Mouse (Mus musculus): ENCODE data around the gene Slc9a2. TPM values are rescaled to one million over a fixed set of nuclear protein-coding genes. Genes with fewer than 3 reads are reported as not detected.

Gene Slc9a2
- polyA plus RNA-seq, 1 experiment = 6.2 TPM

DNA sequence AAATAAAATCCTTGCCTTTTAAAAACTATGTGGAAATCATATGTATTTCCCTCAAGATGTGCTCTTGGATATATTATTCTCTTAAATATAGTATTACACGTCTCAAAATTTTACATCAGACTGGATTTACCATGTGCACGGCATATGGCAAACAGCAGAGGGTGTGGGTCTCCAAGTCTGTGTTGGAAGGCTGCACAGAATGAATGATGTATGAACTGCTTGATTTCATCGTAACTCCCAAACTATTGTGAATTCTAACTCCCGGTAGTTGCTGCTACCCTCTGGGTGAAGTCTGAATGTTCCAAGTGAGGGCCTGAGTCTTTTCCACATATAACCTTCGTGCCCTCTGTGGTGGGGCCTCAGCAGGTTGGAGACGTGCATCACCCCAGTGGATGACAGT lies 108.6 kb downstream of the Slc9a2 start:
- Histone ChIP-seq H3K4me1 (ENCODE audit: control insufficient read depth, insufficient read depth, low read length) (peaks cover 3% of the 10 kb centered on the region), H3K27ac (ENCODE audit: control insufficient read depth, insufficient read depth, low read depth, low read length) (no peak overlapping the region), H3K27me3 (ENCODE audit: control insufficient read depth, insufficient read depth, low read length) (no peaks in the 10 kb centered on the region), H3K4me3 (ENCODE audit: control insufficient read depth, low read depth, low read length) (no peak overlapping the region), H3K36me3 (ENCODE audit: control insufficient read depth, insufficient read depth, low read length) (no peaks in the 10 kb centered on the region)
- TF ChIP-seq CTCF (IDR thresholded peaks at IDR 0.05; ENCODE audit: control insufficient read depth, insufficient read depth, insufficient replicate concordance, low read depth, low read length) (no peak), POLR2A (IDR thresholded peaks at IDR 0.05; ENCODE audit: control insufficient read depth, low read depth, low read length) (no peak)

DNA sequence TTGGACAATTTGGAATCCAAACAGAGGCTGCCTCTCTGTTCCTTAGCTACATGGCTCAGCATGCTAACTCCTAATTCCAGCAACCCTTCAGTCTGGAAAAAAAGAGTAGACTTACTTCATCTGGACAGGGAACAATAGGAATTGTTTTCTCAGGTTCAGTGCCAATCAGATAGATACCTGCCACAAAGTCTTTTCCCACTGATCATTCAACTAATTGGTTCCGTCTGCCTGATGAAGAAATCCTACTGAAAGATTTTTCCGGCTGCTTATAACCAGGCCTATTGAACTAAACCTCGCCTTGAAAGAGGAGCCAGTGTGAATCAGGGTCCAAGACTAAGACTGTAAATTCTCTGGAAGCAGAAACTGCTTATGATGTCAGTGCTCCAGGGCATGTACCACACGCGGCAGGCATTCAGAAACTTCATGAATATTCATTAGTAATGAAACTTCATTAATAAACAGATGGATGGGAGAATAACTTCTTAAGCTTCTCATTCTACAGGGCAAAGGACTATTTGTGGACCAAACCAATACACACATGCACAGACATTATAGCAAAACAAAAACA lies 109.4 kb downstream of the Slc9a2 start:
- no peak overlapping the region for H3K27ac ChIP-seq (ENCODE audit: control insufficient read depth, insufficient read depth, low read depth, low read length)

DNA sequence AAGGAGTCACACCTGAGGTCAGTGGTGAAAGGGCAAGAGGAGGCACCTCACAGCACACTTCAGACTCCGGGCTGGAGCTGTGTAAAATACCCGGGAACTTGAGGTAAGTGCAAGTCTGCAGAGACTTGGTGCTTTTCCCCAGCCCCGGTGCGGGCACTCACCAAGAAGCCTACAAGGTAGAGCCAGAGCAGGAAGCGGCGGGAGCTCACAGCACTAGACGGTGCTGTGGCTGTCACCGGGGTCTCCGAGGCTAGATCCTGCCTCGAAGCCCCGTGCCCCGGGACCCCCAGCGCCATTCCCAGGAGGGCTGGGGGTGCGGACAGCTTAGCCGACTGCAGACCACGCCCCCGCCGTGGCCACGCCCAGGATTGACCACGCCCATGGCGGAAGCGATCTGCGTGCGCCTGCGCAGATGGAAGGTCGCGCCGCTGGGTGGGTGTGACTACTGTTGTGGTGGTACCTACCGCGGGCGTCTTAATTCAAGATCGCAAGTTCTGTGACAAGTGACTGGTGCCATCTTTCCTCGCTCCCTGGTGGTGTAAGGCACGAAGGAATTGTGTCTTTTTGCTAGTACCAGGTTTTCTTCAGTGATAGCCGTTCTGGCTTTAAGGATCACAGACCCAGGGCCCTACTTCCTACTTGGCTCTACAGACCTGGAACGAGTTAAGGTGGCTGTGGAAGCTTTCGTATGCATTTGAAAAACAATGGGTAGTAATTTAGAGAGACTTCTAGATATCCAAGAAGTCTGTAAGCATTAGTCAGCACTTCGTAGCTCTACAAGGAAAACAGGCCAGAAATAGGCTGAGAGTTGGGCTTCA lies 110.2 kb downstream of the Slc9a2 start, which contains the start of gene Mfsd9:
TSS of gene Mfsd9 (minus strand) at position 364 of the 818 bp plus-strand sequence.
- H3K4me1 ChIP-seq (ENCODE audit: control insufficient read depth, insufficient read depth, low read length) = peaks cover 3% of the 10 kb centered on the region
- H3K27me3 ChIP-seq (ENCODE audit: control insufficient read depth, insufficient read depth, low read length) = no peaks in the 10 kb centered on the region
- peak within 1 kb of the TSS; percentile 68 for H3K27ac ChIP-seq (ENCODE audit: control insufficient read depth, insufficient read depth, low read depth, low read length)
- TF ChIP-seq CTCF (IDR thresholded peaks at IDR 0.05; ENCODE audit: control insufficient read depth, insufficient read depth, insufficient replicate concordance, low read depth, low read length) = no peak
- TF ChIP-seq POLR2A (IDR thresholded peaks at IDR 0.05; ENCODE audit: control insufficient read depth, low read depth, low read length) = peak; percentile 86
- H3K4me3 ChIP-seq (ENCODE audit: control insufficient read depth, low read depth, low read length) = peak within 1 kb of the TSS; percentile 95
- no peaks in the 10 kb centered on the region for H3K36me3 ChIP-seq (ENCODE audit: control insufficient read depth, insufficient read depth, low read length)

More for the DNA sequence above, 109.4 kb downstream of the Slc9a2 start:
- Histone ChIP-seq H3K4me3 (ENCODE audit: control insufficient read depth, low read depth, low read length) (peak overlapping the region; percentile 95), H3K4me1 (ENCODE audit: control insufficient read depth, insufficient read depth, low read length) (peaks cover 3% of the 10 kb centered on the region), H3K27me3 (ENCODE audit: control insufficient read depth, insufficient read depth, low read length) (no peaks in the 10 kb centered on the region), H3K36me3 (ENCODE audit: control insufficient read depth, insufficient read depth, low read length) (no peaks in the 10 kb centered on the region)
- no peak for TF ChIP-seq CTCF (IDR thresholded peaks at IDR 0.05; ENCODE audit: control insufficient read depth, insufficient read depth, insufficient replicate concordance, low read depth, low read length)
- TF ChIP-seq POLR2A (IDR thresholded peaks at IDR 0.05; ENCODE audit: control insufficient read depth, low read depth, low read length) = no peak

DNA sequence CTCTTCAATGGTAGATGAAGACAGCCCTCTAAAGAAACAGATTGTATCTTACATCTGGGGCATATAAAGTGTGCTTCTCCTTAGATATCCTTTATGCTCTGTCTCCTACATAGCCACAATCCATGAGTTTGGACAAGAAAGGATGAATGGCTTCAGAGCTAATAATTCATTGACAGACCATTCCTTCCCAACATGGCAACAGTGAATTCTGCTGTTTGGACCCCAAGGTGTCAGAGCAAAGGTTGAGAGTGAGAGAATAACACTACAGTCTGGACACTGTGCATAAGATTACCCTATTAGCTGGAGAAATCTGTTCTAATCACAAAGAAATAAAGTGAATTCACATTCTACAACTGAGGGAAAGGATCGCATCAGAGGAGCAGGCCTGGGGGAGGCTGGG lies 115.1 kb downstream of the Slc9a2 start:
- no peaks in the 10 kb centered on the region for H3K36me3 ChIP-seq (ENCODE audit: control insufficient read depth, insufficient read depth, low read length)

DNA sequence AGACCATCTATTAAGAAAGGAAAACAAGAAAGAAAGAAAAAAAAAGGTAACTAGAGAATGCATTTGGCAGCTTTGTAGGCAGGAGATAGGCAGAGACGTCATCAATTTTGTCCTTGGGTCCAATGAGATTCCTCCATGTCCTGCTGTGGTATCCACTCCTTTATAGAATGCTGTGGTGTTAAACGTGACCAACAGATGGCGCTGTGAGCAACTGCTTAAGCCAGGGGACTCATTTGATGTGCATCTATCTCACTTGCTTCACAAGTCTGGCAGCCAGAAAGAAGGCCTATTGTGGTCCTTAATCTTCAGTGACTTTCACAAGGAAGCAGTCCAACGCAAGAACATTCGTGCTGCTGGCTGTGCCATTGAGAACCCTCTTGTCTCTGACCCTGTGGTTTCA lies 117.0 kb downstream of the Slc9a2 start:
- Histone ChIP-seq H3K27ac (ENCODE audit: control insufficient read depth, insufficient read depth, low read depth, low read length) (no peak overlapping the region), H3K4me3 (ENCODE audit: control insufficient read depth, low read depth, low read length) (no peak overlapping the region), H3K36me3 (ENCODE audit: control insufficient read depth, insufficient read depth, low read length) (no peaks in the 10 kb centered on the region), H3K4me1 (ENCODE audit: control insufficient read depth, insufficient read depth, low read length) (no peaks in the 10 kb centered on the region), H3K27me3 (ENCODE audit: control insufficient read depth, insufficient read depth, low read length) (no peaks in the 10 kb centered on the region)
- peak; percentile 46; the same call in 1 of the 2 replicates for TF ChIP-seq CTCF (IDR thresholded peaks at IDR 0.05; ENCODE audit: control insufficient read depth, insufficient read depth, insufficient replicate concordance, low read depth, low read length)
- no peak for TF ChIP-seq POLR2A (IDR thresholded peaks at IDR 0.05; ENCODE audit: control insufficient read depth, low read depth, low read length)

More for the DNA sequence above, 115.1 kb downstream of the Slc9a2 start:
- Histone ChIP-seq H3K4me3 (ENCODE audit: control insufficient read depth, low read depth, low read length) (no peak overlapping the region), H3K27ac (ENCODE audit: control insufficient read depth, insufficient read depth, low read depth, low read length) (no peak overlapping the region), H3K4me1 (ENCODE audit: control insufficient read depth, insufficient read depth, low read length) (no peaks in the 10 kb centered on the region), H3K27me3 (ENCODE audit: control insufficient read depth, insufficient read depth, low read length) (no peaks in the 10 kb centered on the region)
- TF ChIP-seq POLR2A (IDR thresholded peaks at IDR 0.05; ENCODE audit: control insufficient read depth, low read depth, low read length) = no peak
- no peak for TF ChIP-seq CTCF (IDR thresholded peaks at IDR 0.05; ENCODE audit: control insufficient read depth, insufficient read depth, insufficient replicate concordance, low read depth, low read length)

DNA sequence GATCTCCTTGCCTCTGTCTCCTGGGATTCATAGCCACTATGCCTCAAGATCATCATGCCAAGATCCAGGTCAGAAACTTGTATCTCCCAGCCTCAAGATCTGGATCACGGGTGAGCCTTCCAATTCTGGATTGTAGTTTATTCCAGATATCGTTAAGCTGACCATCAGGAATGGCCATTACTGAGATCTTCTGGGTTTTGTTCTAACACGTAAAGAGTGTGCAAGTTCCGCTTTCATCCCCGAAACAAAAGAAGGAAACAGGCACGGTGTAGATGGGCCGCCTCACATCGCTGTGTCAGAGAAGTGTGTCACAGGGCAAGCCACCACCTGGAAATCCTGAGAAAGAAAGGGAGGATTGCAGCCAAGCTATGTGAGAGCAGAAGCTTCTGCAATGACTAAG lies 118.7 kb downstream of the Slc9a2 start:
- no peaks in the 10 kb centered on the region for H3K36me3 ChIP-seq (ENCODE audit: control insufficient read depth, insufficient read depth, low read length)
- no peak overlapping the region for H3K27ac ChIP-seq (ENCODE audit: control insufficient read depth, insufficient read depth, low read depth, low read length)
- no peaks in the 10 kb centered on the region for H3K27me3 ChIP-seq (ENCODE audit: control insufficient read depth, insufficient read depth, low read length)
- H3K4me3 ChIP-seq (ENCODE audit: control insufficient read depth, low read depth, low read length) = no peak overlapping the region
- TF ChIP-seq POLR2A (IDR thresholded peaks at IDR 0.05; ENCODE audit: control insufficient read depth, low read depth, low read length) = no peak
- TF ChIP-seq CTCF (IDR thresholded peaks at IDR 0.05; ENCODE audit: control insufficient read depth, insufficient read depth, insufficient replicate concordance, low read depth, low read length) = no peak
- H3K4me1 ChIP-seq (ENCODE audit: control insufficient read depth, insufficient read depth, low read length) = no peaks in the 10 kb centered on the region

DNA sequence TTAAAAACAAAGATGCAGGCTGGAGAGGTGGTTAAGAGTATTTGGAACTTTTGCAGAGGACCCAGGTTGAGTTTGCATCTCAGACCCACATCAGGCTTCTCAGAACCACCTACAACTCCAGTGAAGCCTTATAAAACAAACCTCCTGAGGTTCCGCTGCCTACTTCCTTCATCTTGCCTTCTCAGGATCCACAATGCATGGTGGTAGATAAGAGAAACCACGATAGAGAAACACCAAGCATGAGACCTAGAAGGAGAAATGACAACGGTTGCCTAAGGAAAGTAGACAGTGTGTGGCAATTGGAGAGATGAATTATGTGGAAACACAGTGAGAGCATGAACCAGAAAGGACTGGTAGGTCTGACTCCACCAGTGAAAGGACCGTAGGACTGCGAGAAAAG lies 120.5 kb downstream of the Slc9a2 start:
- H3K4me1 ChIP-seq (ENCODE audit: control insufficient read depth, insufficient read depth, low read length) = peaks cover 5% of the 10 kb centered on the region
- H3K36me3 ChIP-seq (ENCODE audit: control insufficient read depth, insufficient read depth, low read length) = no peaks in the 10 kb centered on the region
- no peak overlapping the region for H3K27ac ChIP-seq (ENCODE audit: control insufficient read depth, insufficient read depth, low read depth, low read length)
- H3K4me3 ChIP-seq (ENCODE audit: control insufficient read depth, low read depth, low read length) = no peak overlapping the region
- no peaks in the 10 kb centered on the region for H3K27me3 ChIP-seq (ENCODE audit: control insufficient read depth, insufficient read depth, low read length)
- TF ChIP-seq CTCF (IDR thresholded peaks at IDR 0.05; ENCODE audit: control insufficient read depth, insufficient read depth, insufficient replicate concordance, low read depth, low read length) = no peak
- TF ChIP-seq POLR2A (IDR thresholded peaks at IDR 0.05; ENCODE audit: control insufficient read depth, low read depth, low read length) = no peak

Data from testis, adult 2 months (tissue).